In genomic region chr10:85526657-85527056, GRCm38 (mm10) we compare ENCODE assay signal across 22 mouse cellular contexts.
DNase-seq lines count a peak whose midpoint lies in the region; ATAC-seq lines count a peak whose summit lies in the region.
"Had no signal": no experiment of that assay in that cellular context is flagged by ENCODE, and none has a peak within 500 bp of the region (broad histone marks: within the 10 kb centered on the region; RNA-seq: fewer than 3 reads in every experiment).

No protein-coding gene starts in this region.

- H3K9me3 ChIP-seq in neural tube, embryonic 13.5 days = no peaks in the 10 kb centered on the region
- H3K9me3 ChIP-seq in midbrain, embryonic 11.5 days (ENCODE audit: control insufficient read depth, low read length) = no peaks in the 10 kb centered on the region
- no peaks in the 10 kb centered on the region for H3K9me3 ChIP-seq in heart, embryonic 12.5 days (replicated peaks)
- H3K9me3 ChIP-seq: embryonic facial prominence, embryonic 15.5 days; heart, embryonic 15.5 days; limb, embryonic 12.5 days; liver, embryonic 13.5 days had no signal

- no peak for ATAC-seq in neural tube, embryonic 13.5 days (ENCODE audit: low read depth)
- ATAC-seq in midbrain, embryonic 11.5 days (ENCODE audit: low FRiP score) = no peak
- ATAC-seq in granulocyte monocyte progenitor cell, adult 5-6 weeks (replicated peaks; ENCODE audit: poor library complexity, severe bottlenecking) = no peak
- no peak for ATAC-seq in heart, embryonic 12.5 days (ENCODE audit: insufficient number of reproducible peaks, low FRiP score)
- ATAC-seq: intestine, embryonic 16.5 days had no signal

- no peak overlapping the region for H3K27ac ChIP-seq in neural tube, embryonic 13.5 days (replicated peaks)
- H3K27ac ChIP-seq in midbrain, embryonic 11.5 days (ENCODE audit: low read depth, low read length) = no peak overlapping the region
- H3K27ac ChIP-seq in heart, embryonic 12.5 days (ENCODE audit: poor library complexity, severe bottlenecking) = no peak overlapping the region
- H3K27ac ChIP-seq: embryonic facial prominence, embryonic 15.5 days; gastrocnemius, adult 2 months; heart, embryonic 15.5 days; limb, embryonic 12.5 days; liver, embryonic 13.5 days had no signal

- H3K4me1 ChIP-seq in neural tube, embryonic 13.5 days (replicated peaks) = peaks cover 38% of the 10 kb centered on the region
- peaks cover 2% of the 10 kb centered on the region; the same call in 1 of the 2 replicates for H3K4me1 ChIP-seq in midbrain, embryonic 11.5 days (ENCODE audit: control insufficient read depth, insufficient read depth, low read length)
- peaks cover 11% of the 10 kb centered on the region for H3K4me1 ChIP-seq in heart, embryonic 12.5 days (replicated peaks)
- H3K4me1 ChIP-seq: heart, embryonic 15.5 days; liver, embryonic 13.5 days had no signal

- 73% methylated on average over 2 of the region's 2 CpGs for WGBS in neural tube, embryonic 13.5 days
- 88% methylated on average over 2 of the region's 2 CpGs for WGBS in midbrain, embryonic 11.5 days
- WGBS in heart, embryonic 12.5 days = 60% methylated on average over 2 of the region's 2 CpGs

- no peaks in the 10 kb centered on the region for H3K36me3 ChIP-seq in neural tube, embryonic 13.5 days
- H3K36me3 ChIP-seq in midbrain, embryonic 11.5 days (ENCODE audit: control insufficient read depth, insufficient read depth, low read length) = no peaks in the 10 kb centered on the region
- no peaks in the 10 kb centered on the region for H3K36me3 ChIP-seq in heart, embryonic 12.5 days
- H3K36me3 ChIP-seq: embryonic facial prominence, embryonic 15.5 days; heart, embryonic 15.5 days; limb, embryonic 12.5 days; liver, embryonic 13.5 days had no signal

- 0 out of 2 replicates have a peak overlapping the region, but pooled peaks have one; percentile 18 for H3K9ac ChIP-seq in neural tube, embryonic 13.5 days
- H3K9ac ChIP-seq in midbrain, embryonic 11.5 days (ENCODE audit: low read length) = no peak overlapping the region
- H3K9ac ChIP-seq in heart, embryonic 12.5 days = no peak overlapping the region
- H3K9ac ChIP-seq: embryonic facial prominence, embryonic 15.5 days; heart, embryonic 15.5 days; limb, embryonic 12.5 days; liver, embryonic 13.5 days; lung, embryonic 14.5 days had no signal

- no peak overlapping the region for H3K4me2 ChIP-seq in neural tube, embryonic 13.5 days
- H3K4me2 ChIP-seq in midbrain, embryonic 11.5 days = no peak overlapping the region
- no peak overlapping the region for H3K4me2 ChIP-seq in heart, embryonic 12.5 days
- H3K4me2 ChIP-seq: embryonic facial prominence, embryonic 15.5 days; heart, embryonic 15.5 days; limb, embryonic 12.5 days; liver, embryonic 13.5 days; lung, embryonic 14.5 days had no signal

- H3K27me3 ChIP-seq in neural tube, embryonic 13.5 days = no peaks in the 10 kb centered on the region
- no peaks in the 10 kb centered on the region for H3K27me3 ChIP-seq in midbrain, embryonic 11.5 days (ENCODE audit: control insufficient read depth, insufficient read depth, low read length)
- H3K27me3 ChIP-seq in heart, embryonic 12.5 days (replicated peaks) = 0 out of 2 replicates have a peak, but pooled peaks cover 3% of the 10 kb centered on the region
- H3K27me3 ChIP-seq: embryonic facial prominence, embryonic 15.5 days; heart, embryonic 15.5 days; liver, embryonic 13.5 days had no signal

- H3K4me3 ChIP-seq in neural tube, embryonic 13.5 days = no peak overlapping the region
- no peak overlapping the region for H3K4me3 ChIP-seq in midbrain, embryonic 11.5 days (ENCODE audit: low read depth, low read length)
- no peak overlapping the region for H3K4me3 ChIP-seq in heart, embryonic 12.5 days
- H3K4me3 ChIP-seq: embryonic facial prominence, embryonic 15.5 days; gastrocnemius, adult 2 months; heart, embryonic 15.5 days; limb, embryonic 12.5 days; liver, embryonic 13.5 days had no signal

- DNase-seq in cerebellum, adult 11-12 months = peak; percentile 22
- DNase-seq in cerebellum, adult 18-20 months = no peak
- no peak for DNase-seq in neural tube, embryonic 10.5 days (ENCODE audit: extremely low spot score, low spot score)
- peak; percentile 82 for DNase-seq in midbrain, embryonic 11.5 days (ENCODE audit: low spot score, missing footprints)
- DNase-seq in lung, postnatal 36 days = no peak
- DNase-seq: adrenal gland, adult 2 months; gastrocnemius, adult 2 months; heart, adult 11 months; heart, postnatal 4 days; kidney, postnatal 36 days; liver, embryonic 13.5 days; lung, embryonic 14.5 days; lung, postnatal 4 days; right cerebral cortex, postnatal 4 days; thymus, adult 2 months had no signal

Comparison
In these comparisons a context has a peak if more than half of its experiments do, and no peak if none do; other contexts are left out.
1. DNase-seq: peak in cerebellum, adult 11-12 months (single experiment) and midbrain, embryonic 11.5 days (single experiment); none in cerebellum, adult 18-20 months (0 of 2), neural tube, embryonic 10.5 days (single experiment) and lung, postnatal 36 days (single experiment).